Mouse (Mus musculus) adrenal gland, postnatal 25 days (tissue): ENCODE results near the gene Adcyap1r1. TPM values are rescaled to one million over a fixed set of nuclear protein-coding genes. Genes with fewer than 3 reads are reported as not detected.

Experiments used
- DNase-seq: peaks from one replicate; pipeline ENCODE4 v3.0.0; 2021; ENCODE audit warnings: mixed read lengths
- long read RNA-seq: library from polyadenylated mRNA; stranded (forward); transcript quantifications from one replicate; pipeline ENCODE4 v2.0.0, GENCODE M21; 2021
- total RNA-seq: library from RNA; stranded (reverse); gene quantifications from 2 replicates; pipeline ENCODE4 v1.2.3, GENCODE M21; 2021

Gene Adcyap1r1
- 28.9 and 37.9 TPM in 2 replicates for total RNA-seq
- long read RNA-seq, partial matches to known transcripts, result 0 of 10 reads
- long read RNA-seq, other reads (novel, unspliced or antisense), result 10 of 10 reads

DNA sequence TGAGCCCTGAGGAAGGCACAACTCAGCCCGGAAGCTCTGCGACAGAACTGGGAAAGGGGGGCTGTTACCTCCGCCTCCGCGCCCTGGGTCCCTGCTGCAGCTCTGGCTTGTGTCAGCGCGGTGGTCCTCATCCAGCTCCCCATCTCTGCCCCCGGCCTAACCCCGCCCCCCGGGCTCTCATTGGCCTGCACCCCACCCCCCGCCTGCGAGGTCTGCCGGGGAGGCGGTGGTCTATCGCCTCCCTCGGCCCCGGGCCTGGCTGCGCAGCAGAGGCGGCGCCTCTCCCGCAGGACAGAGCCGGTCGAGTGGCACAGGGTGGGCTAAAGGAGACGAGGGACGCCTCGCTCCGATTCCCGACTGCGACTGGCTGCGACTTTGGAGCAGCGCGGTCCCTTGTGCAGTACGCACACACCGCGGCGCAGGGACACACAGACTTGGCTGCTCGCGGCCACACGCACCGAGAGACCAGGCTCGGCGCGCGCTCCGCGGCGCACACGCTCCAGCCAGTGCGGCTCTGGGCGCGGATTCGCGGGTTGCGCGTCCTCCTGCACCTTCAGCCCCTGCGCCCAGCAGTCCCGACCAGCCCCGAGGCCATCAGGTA lies at the start of gene Adcyap1r1:
Adcyap1r1 (plus strand) TSS at position 208 of the 601 bp plus-strand sequence.
- peak; percentile 40 for DNase-seq

DNA sequence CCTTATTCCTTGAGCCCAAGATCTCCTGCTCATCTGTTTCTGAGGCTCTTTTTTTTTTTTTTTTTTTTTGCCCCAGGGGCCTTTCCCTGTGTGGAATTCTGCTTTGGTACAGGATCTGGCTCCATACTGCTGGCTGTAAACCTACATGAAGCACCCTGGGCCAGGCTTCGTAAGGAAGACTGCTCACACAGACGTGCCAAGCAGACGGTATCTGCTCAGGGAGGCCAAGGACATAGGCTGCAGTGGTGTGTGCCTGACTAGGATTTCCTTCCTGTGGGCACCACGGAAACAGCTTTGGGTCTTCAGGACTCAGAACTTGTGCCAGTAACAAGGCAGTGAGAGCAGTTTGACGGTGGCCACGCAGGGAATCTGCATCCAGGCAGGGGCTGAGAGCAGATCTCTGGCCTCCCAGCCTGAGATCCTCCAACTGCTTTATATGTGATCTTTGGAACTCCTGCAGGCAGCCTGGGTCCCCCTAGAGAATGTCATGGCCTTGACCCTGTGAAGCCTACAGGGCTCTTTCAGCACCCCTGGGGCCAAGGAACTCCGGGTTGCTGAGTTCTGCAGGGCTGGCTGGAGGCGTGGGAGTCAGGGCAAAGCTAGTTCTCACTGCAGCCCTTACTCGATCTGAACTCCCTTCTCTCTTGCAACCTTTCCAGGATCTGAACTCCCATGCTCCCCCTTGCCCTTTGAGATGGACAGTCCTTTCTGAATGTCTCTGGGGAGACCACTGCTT lies 49.6 kb upstream of the Adcyap1r1 start:
- DNase-seq, result no peak

DNA sequence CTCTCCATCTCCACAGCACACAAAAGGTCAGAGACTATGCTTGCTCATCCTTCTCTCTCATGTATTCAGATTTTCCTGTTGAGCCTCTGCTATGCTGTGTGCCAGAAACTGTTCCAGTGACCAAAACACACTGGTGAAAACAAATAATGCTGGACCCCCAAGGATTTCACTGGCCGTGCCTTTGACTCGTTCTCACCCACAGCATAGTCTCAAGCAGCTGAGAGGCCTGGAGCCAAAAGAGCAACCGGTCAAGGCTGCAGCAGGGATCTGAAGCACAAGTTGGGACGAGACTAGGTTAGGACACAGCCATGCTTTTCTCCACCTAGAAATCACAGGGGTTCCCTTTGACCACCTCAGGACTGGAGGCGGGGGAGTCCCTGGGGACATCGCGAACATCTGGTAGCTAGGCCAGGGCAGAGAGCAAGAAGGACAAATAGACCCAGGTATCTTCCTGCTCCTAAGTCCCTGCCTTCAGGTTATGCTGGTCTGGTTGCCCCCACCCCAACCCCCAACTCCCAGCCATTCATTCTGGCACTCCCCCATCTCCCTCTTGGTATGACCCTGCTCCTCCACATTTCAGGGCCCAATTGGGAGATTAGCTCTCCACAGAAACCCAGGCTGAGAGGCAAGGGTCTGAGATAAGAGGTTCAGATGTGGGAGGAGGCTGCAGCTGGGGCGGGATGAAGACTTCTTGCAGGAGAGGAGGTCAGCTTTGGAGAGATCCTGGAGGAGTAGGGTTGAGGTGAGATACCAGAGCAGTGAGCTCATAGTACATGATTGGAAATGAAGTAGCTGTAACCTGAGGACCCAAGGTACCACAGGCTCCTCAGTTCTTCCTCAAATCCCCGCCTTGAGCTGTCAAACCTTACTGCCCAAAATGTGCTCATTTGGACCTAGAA lies 48.1 kb upstream of the Adcyap1r1 start:
- no peak for DNase-seq

DNA sequence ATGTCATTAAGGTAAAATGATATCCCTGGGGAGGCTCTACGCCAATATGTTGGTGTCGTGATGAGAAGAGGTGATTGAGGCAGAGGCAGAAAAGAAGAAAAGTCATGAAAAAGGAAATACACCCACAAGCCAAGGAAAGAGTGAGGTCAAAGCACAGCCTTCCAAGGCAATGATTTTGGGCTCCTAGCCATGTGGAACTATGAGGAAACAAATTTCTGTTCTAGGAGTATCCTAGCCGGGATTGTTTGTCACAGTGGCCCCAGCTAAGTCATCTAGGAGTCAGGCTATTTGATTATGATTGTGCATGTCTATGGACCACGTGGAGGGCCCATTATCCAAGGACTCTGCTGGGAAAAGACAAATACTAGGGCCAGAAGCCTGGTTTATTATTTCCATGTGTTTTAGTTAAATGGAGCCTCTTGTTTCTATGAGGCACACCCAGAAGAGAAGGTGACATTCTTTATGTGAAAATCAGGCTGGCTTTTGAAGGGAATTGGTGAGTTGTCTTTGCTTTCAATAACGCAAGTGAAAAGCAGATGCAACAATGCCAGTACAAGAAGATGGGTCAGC lies 47.3 kb upstream of the Adcyap1r1 start:
- no peak for DNase-seq

DNA sequence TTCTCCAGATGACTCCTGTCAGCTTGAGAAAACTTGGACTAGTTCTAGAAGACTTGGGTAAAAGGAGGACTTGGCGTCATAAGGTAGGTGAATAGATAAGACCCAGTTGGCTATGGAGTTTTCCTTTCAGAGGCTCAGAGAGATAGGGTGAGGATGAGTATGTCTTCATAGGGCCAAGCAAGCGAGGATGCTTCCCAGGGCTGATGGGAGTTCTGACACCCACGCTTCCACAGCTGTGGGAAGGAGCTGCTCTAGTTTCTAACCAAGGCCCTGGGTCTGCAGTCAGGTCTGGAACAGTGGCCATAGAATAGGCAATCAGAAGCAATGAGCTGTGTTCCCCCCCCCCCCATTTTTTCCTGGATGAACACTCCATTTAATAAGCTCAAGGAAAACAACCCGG lies 44.4 kb upstream of the Adcyap1r1 start:
- no peak for DNase-seq

DNA sequence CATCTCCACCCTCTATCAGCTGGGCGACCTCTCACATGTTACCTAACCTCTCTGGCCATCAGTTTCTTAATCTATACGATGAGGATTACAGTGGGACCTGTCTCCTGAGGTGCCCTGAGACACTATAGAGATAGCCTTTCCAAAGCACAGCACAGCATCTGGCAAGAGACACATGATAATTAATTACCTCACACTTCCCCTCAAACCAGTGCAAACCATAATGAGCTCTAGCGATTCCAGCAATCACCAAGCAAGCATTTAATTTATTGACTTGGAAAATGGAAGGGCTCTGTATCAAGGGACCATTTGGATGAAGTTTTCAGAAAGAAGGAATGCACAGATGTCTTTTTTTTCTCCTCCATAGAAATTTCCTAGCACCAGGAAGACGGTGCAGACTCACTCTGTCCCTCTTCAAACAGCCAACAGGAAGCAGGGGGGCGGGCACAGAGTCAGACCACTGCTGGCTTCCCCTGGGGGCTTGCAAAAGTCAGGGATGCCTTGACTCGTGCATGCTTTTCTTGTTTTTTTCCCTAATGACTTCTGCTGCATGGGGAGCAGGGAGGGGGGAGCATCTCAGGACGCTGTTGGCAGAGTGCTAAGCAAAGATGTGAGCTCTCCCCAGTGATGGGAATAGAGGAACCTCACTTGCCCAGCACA lies 41.5 kb upstream of the Adcyap1r1 start:
- DNase-seq, result no peak

DNA sequence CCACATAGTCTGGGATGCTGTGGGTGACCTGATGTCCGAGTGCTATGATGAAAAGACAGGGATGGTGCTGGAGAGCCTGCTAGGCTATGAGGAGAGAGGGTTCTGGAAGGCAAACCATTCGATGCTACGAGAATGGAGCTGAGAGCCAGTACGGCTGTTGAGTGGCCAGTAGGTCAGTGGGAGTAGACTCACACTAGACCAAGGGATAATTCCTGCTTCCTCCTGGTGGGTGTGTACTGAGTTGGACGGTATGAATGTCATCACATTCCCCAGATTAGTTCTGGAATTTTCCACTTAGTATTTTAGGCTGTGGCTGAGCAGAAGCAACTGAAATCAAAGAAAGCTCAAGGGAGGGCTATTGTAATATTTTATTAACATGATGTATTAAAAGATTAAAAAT lies 40.8 kb upstream of the Adcyap1r1 start:
- DNase-seq, result no peak

DNA sequence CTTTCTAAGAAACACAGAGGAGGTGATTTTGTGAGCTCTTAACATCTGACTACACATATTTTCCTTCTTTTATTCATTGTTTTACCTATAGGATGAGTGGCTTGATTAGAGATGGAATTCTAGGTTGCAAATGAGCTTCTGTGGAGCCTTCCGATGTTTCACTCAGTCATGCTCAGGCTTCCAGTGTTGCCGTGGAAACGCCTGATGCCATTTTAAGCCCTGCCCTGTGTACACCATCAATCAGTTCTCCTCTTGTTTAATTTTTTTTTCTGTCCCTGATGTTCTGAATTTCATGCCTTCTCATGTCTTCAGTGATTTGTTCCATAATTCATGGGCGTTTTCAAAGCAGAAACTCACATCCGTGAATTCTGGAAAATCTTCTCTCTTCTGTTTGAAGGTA lies 35.6 kb upstream of the Adcyap1r1 start:
- DNase-seq, result no peak

DNA sequence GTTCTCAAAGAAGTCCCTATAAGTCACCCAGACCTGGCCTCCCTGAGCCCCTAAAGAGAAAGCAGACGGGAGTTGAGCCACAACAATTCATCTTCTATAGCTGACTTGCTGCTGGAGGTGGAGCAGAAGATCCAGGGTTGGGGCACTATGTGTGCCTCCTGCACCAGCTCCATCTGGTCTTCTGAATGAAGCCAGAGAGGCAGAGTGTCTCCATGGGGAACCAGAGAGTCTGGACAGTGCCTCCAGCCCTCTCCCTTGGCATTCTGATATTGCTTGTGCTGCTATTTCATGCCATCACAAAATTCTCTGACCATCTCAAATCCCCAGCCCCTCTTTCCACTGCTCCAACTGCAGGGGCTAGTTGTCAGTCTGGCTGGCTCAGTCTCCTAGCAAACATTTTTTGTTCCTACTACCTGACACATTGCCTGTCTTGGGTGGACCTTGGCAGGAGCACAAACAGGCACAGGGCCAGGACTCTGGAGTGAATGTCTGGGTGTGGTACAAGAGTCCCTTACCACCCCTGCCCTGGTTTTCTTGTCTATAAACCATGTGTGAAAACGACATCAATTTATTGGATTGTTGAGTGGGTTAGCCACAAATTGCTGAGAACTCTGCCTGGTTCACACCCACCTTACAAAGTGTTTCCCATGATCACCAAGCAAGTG lies 32.9 kb upstream of the Adcyap1r1 start:
- DNase-seq, result no peak

DNA sequence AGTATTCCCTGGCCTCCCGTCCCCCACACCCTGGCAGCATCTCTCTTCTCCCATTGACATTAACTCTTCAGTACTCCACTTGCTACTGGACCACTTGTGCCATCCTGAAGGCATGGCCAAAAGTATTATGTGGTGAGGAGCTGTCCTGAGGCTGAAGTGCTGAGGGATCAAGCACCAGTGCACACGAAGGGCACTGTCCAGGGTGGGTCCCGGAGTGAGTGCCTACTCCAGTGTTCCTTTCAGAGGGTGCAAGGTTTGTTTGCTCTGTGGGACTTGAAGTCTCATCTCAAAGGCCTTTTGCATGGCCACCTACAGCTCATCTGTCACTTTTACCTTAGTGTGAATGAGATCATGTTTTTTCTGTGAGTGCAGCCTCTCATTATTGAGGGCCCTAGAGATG lies 31.4 kb upstream of the Adcyap1r1 start:
- DNase-seq, result no peak

DNA sequence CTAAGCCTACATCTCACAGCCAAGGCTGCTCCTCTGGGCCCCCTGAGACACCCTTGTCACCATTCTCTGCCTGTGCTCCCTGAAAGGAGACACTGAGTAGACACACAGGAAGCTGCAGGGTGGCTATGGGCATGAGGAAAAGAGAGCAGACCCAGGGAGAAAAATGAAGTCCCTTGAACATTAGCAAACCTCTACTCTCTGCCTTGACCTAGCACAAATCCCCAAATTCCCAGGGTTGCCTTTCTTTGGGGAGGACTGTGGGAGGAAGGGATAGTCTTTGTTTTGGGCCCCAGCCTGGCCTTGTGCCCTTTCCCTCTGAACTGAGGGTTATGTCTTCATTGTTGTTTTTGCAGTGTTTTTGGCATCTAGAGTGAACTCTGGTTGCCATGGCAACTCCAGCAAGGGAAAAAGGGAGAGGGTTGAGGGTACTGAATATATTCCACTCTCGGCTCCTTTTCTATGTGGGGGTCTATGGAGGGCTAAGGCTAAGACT lies 30.9 kb upstream of the Adcyap1r1 start:
- DNase-seq, result no peak

DNA sequence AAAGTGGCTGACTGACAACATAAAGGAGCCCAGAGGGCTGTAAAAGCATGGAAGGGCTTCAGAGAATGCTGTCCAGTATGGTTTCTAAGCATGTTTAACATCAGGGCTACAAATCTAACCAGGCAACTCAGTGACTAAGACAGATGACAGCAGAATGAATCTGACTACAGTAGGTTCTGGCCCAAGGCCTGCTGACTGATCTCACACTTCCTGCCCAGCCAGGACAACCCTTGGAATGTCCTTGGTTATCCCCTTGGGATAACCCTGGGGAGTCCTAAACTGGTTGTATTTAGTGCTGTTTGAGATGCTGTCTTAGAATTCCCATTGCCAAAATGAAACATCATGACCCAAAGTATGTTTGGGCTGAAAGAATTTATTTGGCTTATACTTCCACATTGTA lies 19.7 kb upstream of the Adcyap1r1 start:
- no peak for DNase-seq

DNA sequence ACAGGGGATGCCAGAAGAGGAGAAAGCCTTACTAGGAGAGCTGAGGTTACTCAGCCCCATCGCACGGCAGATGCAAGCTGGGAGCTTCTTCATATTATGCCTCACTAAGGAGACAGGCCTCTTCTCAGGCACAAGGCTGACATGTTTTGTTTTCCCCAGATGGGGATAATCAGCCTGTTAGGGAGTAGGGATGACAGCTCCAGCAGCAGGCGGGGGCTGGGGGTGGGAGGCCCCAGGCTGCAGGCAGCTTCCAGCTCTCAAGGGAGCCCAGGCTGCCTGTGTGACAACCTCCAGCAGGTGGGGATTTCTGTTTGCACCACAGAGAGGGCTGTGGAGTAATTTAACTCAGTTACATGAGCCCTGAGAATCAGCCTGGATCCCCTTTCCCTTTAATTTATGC lies 17.4 kb upstream of the Adcyap1r1 start:
- DNase-seq, result no peak

DNA sequence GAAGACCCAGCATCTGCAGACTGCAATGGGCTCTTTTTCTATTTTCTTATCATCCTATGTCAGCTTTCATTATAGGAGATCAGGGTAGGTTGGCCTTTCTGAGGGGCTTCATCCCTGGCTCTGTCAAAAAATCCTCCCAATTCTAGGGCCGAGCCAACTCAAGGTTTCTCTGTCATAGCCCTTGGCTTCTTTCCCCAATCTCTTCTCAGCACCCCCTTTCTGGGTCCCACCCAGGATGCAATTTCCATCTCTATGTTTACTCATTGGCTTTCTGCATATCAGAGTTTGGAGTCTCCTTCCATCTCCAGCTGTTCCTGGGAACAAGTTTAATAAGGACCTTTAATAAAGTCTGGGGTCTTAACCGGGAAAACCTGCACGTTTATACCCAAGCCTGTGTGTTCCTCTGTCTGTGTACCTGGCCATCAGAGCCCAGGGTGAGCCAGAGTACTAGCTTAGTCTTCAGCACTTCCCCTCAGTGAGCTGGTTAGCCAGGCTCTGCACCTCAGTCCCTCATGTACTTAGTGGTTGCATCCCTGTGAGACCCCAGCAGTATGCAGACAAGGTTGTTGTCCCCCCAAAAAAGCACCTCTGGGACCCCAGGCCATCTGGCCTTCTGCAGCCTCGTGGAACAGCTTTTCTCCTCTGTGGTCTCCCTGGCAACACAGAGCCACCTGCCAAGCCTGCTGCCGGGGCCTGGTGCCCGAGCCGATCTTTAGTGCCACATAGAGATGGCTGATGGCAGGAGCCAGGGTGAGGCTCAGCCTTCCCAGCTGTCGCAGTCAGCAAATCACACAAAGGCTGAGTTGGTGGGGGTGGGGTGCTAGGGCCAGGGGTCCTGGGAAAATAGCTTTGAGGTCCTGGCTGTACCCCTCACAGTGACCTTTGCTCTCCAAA lies 16.3 kb upstream of the Adcyap1r1 start:
- no peak for DNase-seq

DNA sequence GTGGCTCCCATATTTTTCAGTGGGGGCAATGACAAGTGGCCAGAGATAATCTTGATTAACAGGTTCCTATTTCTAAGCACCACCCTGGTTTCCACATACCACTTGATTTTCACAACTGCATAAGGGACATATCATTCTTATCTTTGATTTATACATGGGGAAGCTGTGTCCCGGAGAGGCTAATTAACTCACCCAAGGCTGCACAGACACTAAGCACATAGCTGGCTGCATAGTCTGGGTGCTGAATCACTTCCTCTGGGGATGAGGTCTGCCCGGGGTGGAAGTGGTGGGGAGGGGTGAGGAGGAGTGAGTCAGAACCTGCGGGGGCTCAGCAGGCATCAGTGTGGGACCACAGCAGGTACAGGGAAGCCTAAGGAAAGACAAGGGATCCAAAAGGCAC lies 13.9 kb upstream of the Adcyap1r1 start:
- no peak for DNase-seq

DNA sequence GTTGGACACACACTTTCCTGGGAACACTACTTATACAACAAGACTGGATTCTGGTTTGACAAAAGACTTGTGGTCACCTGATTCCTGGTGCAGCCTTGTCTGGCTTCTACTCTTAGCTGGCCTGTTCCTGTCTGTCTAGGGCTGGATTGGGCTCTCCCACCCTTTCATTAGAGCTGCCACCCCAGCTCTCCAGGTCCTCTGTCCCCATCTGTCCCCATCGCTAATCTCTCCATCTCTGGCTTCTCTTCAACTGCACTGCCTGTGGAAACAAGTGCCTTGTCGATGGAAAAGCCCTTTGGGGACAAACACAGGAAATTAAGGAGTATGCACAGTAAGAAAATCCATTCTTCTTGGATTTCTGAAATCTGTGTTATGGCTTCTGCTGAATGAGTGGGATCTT lies 12.9 kb upstream of the Adcyap1r1 start:
- no peak for DNase-seq

DNA sequence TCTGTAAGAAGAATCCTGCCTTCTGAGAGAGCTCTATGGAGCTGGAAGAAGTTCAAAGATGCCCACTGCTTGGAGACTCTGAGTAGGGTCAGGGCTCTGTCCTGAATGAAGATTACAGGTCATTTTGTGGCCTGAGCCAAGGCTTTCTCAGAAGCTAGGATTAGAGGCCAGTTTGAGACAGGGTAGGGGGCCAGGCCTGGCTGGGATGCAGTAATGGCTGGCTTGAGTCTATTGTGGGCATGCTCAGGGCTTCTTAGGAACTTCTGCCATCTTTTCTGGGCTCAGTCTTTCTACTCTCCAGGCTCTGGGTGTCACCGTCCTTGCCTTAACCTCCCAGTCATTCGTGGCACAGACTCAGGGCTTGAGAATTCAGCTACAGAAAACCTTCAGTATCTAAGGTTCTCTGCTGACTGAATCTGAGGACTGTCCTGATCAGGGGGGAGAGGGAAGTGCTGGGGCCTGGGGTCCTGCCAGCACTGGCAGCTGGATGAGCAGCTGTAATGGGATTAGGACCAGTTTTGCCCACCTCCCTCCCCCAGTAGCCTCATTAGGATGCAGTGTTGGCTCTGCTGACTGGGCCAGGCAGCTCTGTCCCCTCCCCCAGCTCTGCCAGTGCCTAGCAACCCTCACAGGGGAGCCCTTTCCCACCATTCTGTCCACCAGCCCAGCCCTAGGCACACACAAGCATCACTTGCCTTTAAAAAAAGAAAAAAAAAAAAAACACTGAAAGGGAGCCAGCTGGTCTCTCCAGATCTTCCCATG lies 7.7 kb upstream of the Adcyap1r1 start:
- no peak for DNase-seq

DNA sequence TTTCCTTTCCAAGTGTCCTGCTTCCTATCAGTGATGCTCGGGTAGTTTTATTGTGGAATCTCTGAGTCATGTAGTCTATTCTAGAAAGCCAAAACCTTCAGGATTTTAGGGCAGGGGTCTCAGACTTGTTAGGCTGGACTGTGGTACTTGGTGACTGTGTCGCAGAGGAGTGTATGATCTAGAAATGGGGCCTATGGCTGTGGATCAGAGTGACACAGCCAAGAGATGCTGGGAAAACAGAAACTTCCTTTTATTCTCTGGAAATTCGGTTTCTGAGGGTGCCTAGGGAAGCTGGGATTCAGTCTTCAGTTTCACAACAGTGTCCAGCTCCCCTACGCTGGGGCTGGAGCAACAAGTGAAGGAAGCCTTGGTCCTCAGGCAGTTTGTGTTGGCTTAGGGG lies 7.1 kb upstream of the Adcyap1r1 start:
- DNase-seq, result no peak

DNA sequence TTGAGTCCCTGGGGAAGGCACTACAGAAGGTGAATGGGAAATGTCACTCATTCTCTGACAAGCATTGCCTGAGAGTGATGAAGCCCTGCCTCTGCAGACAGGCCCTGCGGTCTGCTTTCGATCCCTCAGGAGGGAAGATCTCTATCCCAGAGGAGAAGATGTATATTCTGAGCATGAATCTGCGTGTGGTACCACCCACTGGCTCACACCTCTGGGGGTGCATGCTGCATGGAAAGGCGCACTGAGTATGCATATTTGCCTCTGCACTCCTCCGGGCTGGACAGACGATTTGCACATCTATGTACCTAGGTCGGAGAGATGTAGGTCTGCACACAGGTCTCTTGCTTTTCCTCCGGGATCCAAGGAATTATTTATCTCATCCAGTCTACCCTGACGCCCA lies 3.6 kb upstream of the Adcyap1r1 start:
- DNase-seq, result no peak
